Mouse (Mus musculus) ES-E14 (cell line): ENCODE data around the gene Mrap2. TPM values are rescaled to one million over a fixed set of nuclear protein-coding genes. Genes with fewer than 3 reads are reported as not detected.

Experiments used
- DNase-seq: peaks from one replicate; pipeline ENCODE4 v3.0.0-alpha.2; 2013; ENCODE audit warnings: low read depth, low spot score
- H3K27ac ChIP-seq: 2 replicates; pipeline ENCODE4 v1.5.1; 2012; ENCODE audit warnings: low read depth, mild to moderate bottlenecking, low read length, moderate library complexity, mixed read lengths; ENCODE audit not compliant: poor library complexity, insufficient read depth, severe bottlenecking
- H3K36me3 ChIP-seq: 2 replicates; pipeline ENCODE4 v1.6.1; 2012; ENCODE audit warnings: mild to moderate bottlenecking, low read length, moderate library complexity, mixed read lengths; ENCODE audit not compliant: control insufficient read depth, poor library complexity, insufficient read depth, severe bottlenecking
- H3K4me1 ChIP-seq, 2 experiments: fragments of 150-350 bp in 1 of 2; sonication (generic) in 1 of 2; 2 replicates each; pipeline ENCODE4 v1.6.1; 2012; ENCODE audit warnings: low read length in 2 of 2, mild to moderate bottlenecking in 1 of 2, mixed read lengths in 1 of 2; ENCODE audit not compliant: control insufficient read depth in 2 of 2, insufficient read depth in 2 of 2, poor library complexity in 1 of 2
- H3K4me3 ChIP-seq, 2 experiments: fragments of 150-350 bp in 1 of 2; sonication (generic) in 1 of 2; 2 replicates each; pipeline ENCODE4 v1.5.1; 2012; ENCODE audit warnings: low read length in 2 of 2, low read depth in 1 of 2, mild to moderate bottlenecking in 1 of 2, mixed read lengths in 1 of 2; ENCODE audit not compliant: insufficient read depth in 1 of 2, poor library complexity in 1 of 2, severe bottlenecking in 1 of 2
- H3K9ac ChIP-seq: 2 replicates; pipeline ENCODE4 v1.6.1; 2012; ENCODE audit warnings: low read depth, mild to moderate bottlenecking, low read length, mixed read lengths; ENCODE audit not compliant: poor library complexity, insufficient read depth, severe bottlenecking
- H3K9me3 ChIP-seq: fragments of 150-350 bp; sonication (generic); 2 replicates; pipeline ENCODE4 v1.6.1; 2012; ENCODE audit warnings: low read depth, mild to moderate bottlenecking, low read length; ENCODE audit not compliant: control insufficient read depth, insufficient read depth
- CHD2 ChIP-seq: IDR thresholded peaks from 2 replicates; pipeline ENCODE4 v1.6.1; 2014; ENCODE audit warnings: mild to moderate bottlenecking, low read depth, low read length, inconsistent platforms
- HCFC1 ChIP-seq: IDR thresholded peaks from 2 replicates; pipeline ENCODE4 v1.6.1; 2012; ENCODE audit warnings: low read length, inconsistent platforms, borderline replicate concordance; ENCODE audit not compliant: insufficient read depth
- MAFK ChIP-seq: IDR thresholded peaks from 2 replicates; pipeline ENCODE4 v1.6.1; 2014; ENCODE audit warnings: mild to moderate bottlenecking, low read depth, low read length, inconsistent platforms; ENCODE audit not compliant: insufficient read depth
- ZC3H11A ChIP-seq: IDR thresholded peaks from 2 replicates; pipeline ENCODE4 v1.6.1; 2012; ENCODE audit warnings: low read depth, mild to moderate bottlenecking, inconsistent platforms, low read length, borderline replicate concordance
- ZNF384 ChIP-seq: IDR thresholded peaks from 2 replicates; pipeline ENCODE4 v1.6.1; 2012; ENCODE audit warnings: low read depth, low read length, inconsistent platforms
- in situ Hi-C, 2 experiments: fragments of 600-800 bp; cut with MboI; formaldehyde crosslinking; loops; one replicate each; pipeline ENCODE4 v1.15.1; 2025; ENCODE audit warnings: low sequenced_read_pairs in 2 of 2, inconsistent platforms in 1 of 2; ENCODE audit not compliant: unreplicated experiment in 2 of 2
- total RNA-seq: library from RNA; depleted of rRNA; stranded (reverse); fragments of 300-350 nt; gene quantifications from 2 replicates; pipeline ENCODE4 v1.2.3, GENCODE M21; 2012

The Mrap2 gene
- total RNA-seq, 1 experiment = not detected

- H3K9ac ChIP-seq = no peak overlapping the region
- no peak overlapping the region for H3K4me3 ChIP-seq
- H3K4me1 ChIP-seq = peaks cover 2 to 8% of the 10 kb centered on the region in 2 experiments; a peak in 3 of 4 replicates
- in situ Hi-C loops = no loop called here
- H3K36me3 ChIP-seq = no peaks in the 10 kb centered on the region
- DNase-seq = no peak
- H3K9me3 ChIP-seq = no peaks in the 10 kb centered on the region
- H3K27ac ChIP-seq = no peak overlapping the region
- no peak for TF ChIP-seq ZNF384
- no peak for TF ChIP-seq HCFC1
- TF ChIP-seq MAFK = no peak
- no peak for TF ChIP-seq ZC3H11A
- TF ChIP-seq CHD2 = no peak
Observed at GRCm38 (mm10) chr9:87147927-87148326, 3.8 kb downstream of the Mrap2 start.

- in situ Hi-C loops = no loop called here
- DNase-seq = peak; percentile 22
- H3K27ac ChIP-seq = no peak overlapping the region
- no peak overlapping the region for H3K9ac ChIP-seq
- H3K4me1 ChIP-seq = peaks cover 0 to 8% of the 10 kb centered on the region in 2 experiments; a peak in 1 of 4 replicates
- TF ChIP-seq HCFC1 = no peak
- no peak for TF ChIP-seq MAFK
- no peak for TF ChIP-seq ZC3H11A
- no peak for TF ChIP-seq CHD2
- no peak for TF ChIP-seq ZNF384
- H3K4me3 ChIP-seq = no peak overlapping the region
- no peaks in the 10 kb centered on the region for H3K36me3 ChIP-seq
- H3K9me3 ChIP-seq = no peaks in the 10 kb centered on the region
Observed at GRCm38 (mm10) chr9:87152641-87153325, 8.7 kb downstream of the Mrap2 start.

GRCm38 (mm10) chr9:87162559-87162958 lies 18.5 kb downstream of the Mrap2 start:
- DNase-seq = no peak
- no peaks in the 10 kb centered on the region for H3K9me3 ChIP-seq
- TF ChIP-seq HCFC1 (no peak), CHD2 (no peak), MAFK (no peak), ZNF384 (no peak), ZC3H11A (no peak)
- no peak overlapping the region for H3K9ac ChIP-seq
- H3K4me3 ChIP-seq = no peak overlapping the region
- H3K4me1 ChIP-seq = no peaks in the 10 kb centered on the region
- in situ Hi-C loops = no loop called here
- H3K27ac ChIP-seq = no peak overlapping the region
- no peaks in the 10 kb centered on the region for H3K36me3 ChIP-seq

GRCm38 (mm10) chr9:87167001-87167830 lies 23.1 kb downstream of the Mrap2 start:
- Histone ChIP-seq H3K27ac (no peak overlapping the region), H3K36me3 (no peaks in the 10 kb centered on the region), H3K9ac (no peak overlapping the region), H3K9me3 (no peaks in the 10 kb centered on the region), H3K4me3 (no peak overlapping the region), H3K4me1 (no peaks in the 10 kb centered on the region)
- DNase-seq = no peak
- in situ Hi-C loops = no loop called here
- no peak for TF ChIP-seq ZC3H11A
- no peak for TF ChIP-seq HCFC1
